Comparison of ENCODE assay signal across 15 mouse cellular contexts in the genomic region with DNA sequence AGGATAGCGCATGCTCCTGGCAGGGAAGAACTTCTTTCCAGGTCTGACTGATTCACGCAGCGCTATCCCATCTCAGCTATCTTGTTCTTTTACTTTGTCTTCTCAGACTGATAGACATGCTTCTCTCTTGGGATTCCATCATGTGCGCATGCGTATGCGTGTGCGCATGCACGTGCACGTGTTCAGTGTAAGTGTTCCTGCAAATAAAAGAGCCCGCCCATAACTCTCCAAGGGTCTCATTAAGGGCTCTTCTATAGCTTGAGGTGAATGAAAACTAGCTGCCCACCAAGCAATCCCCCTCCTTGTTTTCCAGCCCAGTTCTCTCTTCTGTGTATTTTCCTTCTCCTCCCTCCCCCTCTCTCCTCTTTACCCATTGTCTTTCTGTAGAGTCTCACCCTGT.
"Had no signal": no experiment of that assay in that cellular context is flagged by ENCODE, and none has a peak within 500 bp of the region (broad histone marks: within the 10 kb centered on the region; RNA-seq: fewer than 3 reads in every experiment).

No protein-coding gene starts in this region.

- H3K4me2 ChIP-seq: kidney, embryonic 15.5 days; liver, embryonic 13.5 days; neural tube, embryonic 13.5 days had no signal

- H3K27me3 ChIP-seq: kidney, embryonic 15.5 days; liver, embryonic 13.5 days; neural tube, embryonic 13.5 days had no signal

- H3K9ac ChIP-seq: kidney, embryonic 15.5 days; liver, embryonic 13.5 days; neural tube, embryonic 13.5 days had no signal

- DNase-seq: kidney, adult 11 months; kidney, adult 8-10 months; kidney, postnatal 10 days; kidney, postnatal 36 days; layer of hippocampus, postnatal 36 days; liver, embryonic 13.5 days; lung, adult 2 months; lung, postnatal 14 days; lung, postnatal 4 days; thymus, adult 18-20 months; thymus, postnatal 36 days had no signal

- H3K36me3 ChIP-seq: kidney, embryonic 15.5 days; liver, embryonic 13.5 days; neural tube, embryonic 13.5 days had no signal

- H3K4me3 ChIP-seq: kidney, embryonic 15.5 days; left cerebral cortex, adult 2 months; liver, embryonic 13.5 days; myocyte; neural tube, embryonic 13.5 days had no signal

- H3K27ac ChIP-seq: kidney, embryonic 15.5 days; left cerebral cortex, adult 2 months; liver, embryonic 13.5 days had no signal

- H3K9me3 ChIP-seq: kidney, embryonic 15.5 days; liver, embryonic 13.5 days; neural tube, embryonic 13.5 days had no signal

- H3K4me1 ChIP-seq: liver, embryonic 13.5 days had no signal
